Mouse (Mus musculus) G1E (cell line): Measurements from ENCODE around the gene Erg. TPM values are rescaled to one million over a fixed set of nuclear protein-coding genes. Genes with fewer than 3 reads are reported as not detected.

ENCODE experiments used
- ATAC-seq: 2 replicates; pipeline ENCODE4 v1.8.0; 2016; ENCODE audit warnings: mild to moderate bottlenecking; ENCODE audit not compliant: insufficient number of reproducible peaks, poor library complexity, low FRiP score, severe bottlenecking; ENCODE audit errors: extremely low read depth
- DNase-seq: peaks from one replicate; pipeline ENCODE4 v3.0.0; 2012; ENCODE audit warnings: low spot score
- H3K27me3 ChIP-seq: 2 replicates; pipeline ENCODE4 v1.6.1; 2012; ENCODE audit warnings: mild to moderate bottlenecking, low read length, inconsistent platforms; ENCODE audit not compliant: insufficient read depth
- H3K36me3 ChIP-seq: replicated peaks from 2 replicates; pipeline ENCODE3; 2012; ENCODE audit warnings: mild to moderate bottlenecking, inconsistent platforms
- H3K4me1 ChIP-seq: 2 replicates; pipeline ENCODE4 v1.6.1; 2012; ENCODE audit warnings: low read depth, low read length, inconsistent platforms, mixed read lengths; ENCODE audit not compliant: insufficient read depth
- H3K4me3 ChIP-seq: 2 replicates; pipeline ENCODE4 v1.5.1; 2012; ENCODE audit warnings: low read depth, mild to moderate bottlenecking, inconsistent platforms, low read length, moderate library complexity, mixed read lengths
- H3K9me3 ChIP-seq: replicated peaks from 2 replicates; pipeline ENCODE4 v1.6.1; 2012; ENCODE audit warnings: inconsistent platforms
- CTCF ChIP-seq: IDR thresholded peaks from 2 replicates; pipeline ENCODE4 v1.5.1; 2012; ENCODE audit warnings: low read depth, low read length, inconsistent platforms, mixed read lengths
- GATA1 ChIP-seq: IDR thresholded peaks from 2 replicates; pipeline ENCODE4 v1.6.1; 2012; ENCODE audit warnings: borderline replicate concordance, low read length, inconsistent platforms, mixed read lengths
- GATA2 ChIP-seq: IDR thresholded peaks from 2 replicates; pipeline ENCODE4 v1.6.1; 2012; ENCODE audit warnings: low read depth, low read length, inconsistent platforms, borderline replicate concordance
- POLR2AphosphoS5 ChIP-seq: IDR thresholded peaks from 2 replicates; pipeline ENCODE4 v1.6.1; 2012; ENCODE audit warnings: low read depth, low read length, inconsistent platforms; ENCODE audit not compliant: insufficient replicate concordance
- TAL1 ChIP-seq: conservative IDR thresholded peaks from 2 replicates; pipeline ENCODE4 v1.6.1; 2012; ENCODE audit warnings: low read depth, low read length, inconsistent platforms, mixed read lengths
- polyA plus RNA-seq: library from polyadenylated mRNA; stranded (reverse); fragments of >175 nt; gene quantifications from 2 replicates; pipeline ENCODE4 v1.2.3, GENCODE M21; 2012
- total RNA-seq, 2 experiments: library from RNA; stranded (forward) in 1 of 2; stranded (reverse) in 1 of 2; fragments of 200-1000 nt in 1 of 2; fragments of >200 nt in 1 of 2; fragmentation: Nextera tagmentation in 1 of 2; gene quantifications; 2 replicates each; pipeline ENCODE4 v1.2.3; 2014 to 2017

The Erg gene
- total and polyA plus RNA-seq, 3 experiments = 2.0 to 17.7 (median 7.4) TPM

GRCm38 (mm10) chr16:95478558-95478957, 107.8 kb downstream of the Erg start:
- Histone ChIP-seq H3K27me3 (no peaks in the 10 kb centered on the region), H3K9me3 (no peaks in the 10 kb centered on the region), H3K4me1 (peaks cover 65% of the 10 kb centered on the region), H3K36me3 (peaks cover 30% of the 10 kb centered on the region), H3K4me3 (no peak overlapping the region)
- TF ChIP-seq GATA1 (no peak), GATA2 (no peak), TAL1 (no peak), CTCF (no peak), POLR2AphosphoS5 (no peak)
- DNase-seq (no peak), ATAC-seq (peak; percentile 60)

- TF ChIP-seq GATA1 (no peak), POLR2AphosphoS5 (no peak), GATA2 (no peak), TAL1 (no peak), CTCF (no peak)
- H3K36me3 ChIP-seq = peaks cover 17% of the 10 kb centered on the region
- no peaks in the 10 kb centered on the region for H3K27me3 ChIP-seq
- peaks cover 63% of the 10 kb centered on the region for H3K4me1 ChIP-seq
- H3K4me3 ChIP-seq = no peak overlapping the region
- DNase-seq (no peak), ATAC-seq (no peak)
- H3K9me3 ChIP-seq = no peaks in the 10 kb centered on the region
These were observed 111.4 kb downstream of the Erg start for GRCm38 (mm10) chr16:95475041-95475440.

GRCm38 (mm10) chr16:95473946-95474345, 112.4 kb downstream of the Erg start:
- Histone ChIP-seq H3K4me1 (peaks cover 62% of the 10 kb centered on the region), H3K27me3 (no peaks in the 10 kb centered on the region), H3K4me3 (no peak overlapping the region; the same call in 1 of the 2 replicates), H3K9me3 (no peaks in the 10 kb centered on the region), H3K36me3 (peaks cover 12% of the 10 kb centered on the region)
- ATAC-seq (peak; percentile 9), DNase-seq (no peak)
- no peak for TF ChIP-seq GATA1
- TF ChIP-seq CTCF = no peak
- no peak for TF ChIP-seq TAL1
- TF ChIP-seq POLR2AphosphoS5 = no peak
- TF ChIP-seq GATA2 = no peak

DNA sequence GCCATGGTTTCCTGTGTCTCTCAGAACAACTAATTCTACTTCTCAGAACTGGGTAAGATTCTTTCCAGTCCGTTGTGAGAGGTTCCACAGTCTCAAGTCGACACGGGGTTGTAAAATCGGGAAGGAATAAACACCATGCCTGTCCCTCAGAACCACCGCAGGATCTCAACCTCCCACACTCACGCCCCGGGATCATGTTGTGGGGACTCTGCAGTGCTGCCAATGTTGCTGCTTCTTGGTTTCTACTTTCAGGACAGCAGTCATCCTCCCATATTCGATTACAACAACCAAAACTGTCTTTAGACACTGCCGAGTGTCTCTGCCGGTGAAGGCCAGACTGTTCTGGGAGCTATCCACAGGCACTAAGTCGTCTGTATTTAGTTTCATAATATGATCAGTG, 113.6 kb downstream of the Erg start:
- no peak for ATAC-seq
- H3K36me3 ChIP-seq = peaks cover 16% of the 10 kb centered on the region
- H3K27me3 ChIP-seq = no peaks in the 10 kb centered on the region
- no peaks in the 10 kb centered on the region for H3K9me3 ChIP-seq
- peaks cover 67% of the 10 kb centered on the region for H3K4me1 ChIP-seq
- H3K4me3 ChIP-seq = no peak overlapping the region
- DNase-seq = no peak
- TF ChIP-seq CTCF (no peak), GATA2 (no peak), TAL1 (no peak), POLR2AphosphoS5 (no peak), GATA1 (no peak)

GRCm38 (mm10) chr16:95469262-95470139, 116.9 kb downstream of the Erg start:
- TF ChIP-seq GATA2 (no peak), CTCF (no peak), TAL1 (no peak), POLR2AphosphoS5 (no peak), GATA1 (no peak)
- peak; percentile 10; the same call in 1 of the 2 replicates for ATAC-seq
- H3K9me3 ChIP-seq = no peaks in the 10 kb centered on the region
- no peaks in the 10 kb centered on the region for H3K27me3 ChIP-seq
- H3K4me3 ChIP-seq = no peak overlapping the region
- no peak for DNase-seq
- H3K36me3 ChIP-seq = peaks cover 16% of the 10 kb centered on the region
- H3K4me1 ChIP-seq = peaks cover 71% of the 10 kb centered on the region

- ATAC-seq = no peak
- TF ChIP-seq CTCF (no peak), GATA1 (no peak), GATA2 (no peak), TAL1 (no peak), POLR2AphosphoS5 (no peak)
- H3K4me3 ChIP-seq = no peak overlapping the region
- peaks cover 65% of the 10 kb centered on the region for H3K4me1 ChIP-seq
- no peaks in the 10 kb centered on the region for H3K9me3 ChIP-seq
- DNase-seq = no peak
- no peaks in the 10 kb centered on the region for H3K27me3 ChIP-seq
- H3K36me3 ChIP-seq = peaks cover 13% of the 10 kb centered on the region
These were observed 118.5 kb downstream of the Erg start for GRCm38 (mm10) chr16:95467893-95468292.
